Mouse (Mus musculus) hindbrain, embryonic 11.5 days (tissue): ENCODE measurements at regions not wholly inside any gene's neighbourhood (a gene's known extent, or its start where the extent isn't known, plus 50 kb on each side); places are given as distances from the start of the nearest gene placed in this dataset.

Source experiments
- ATAC-seq: fragments of 200-750 bp; cut with Nextera tagmentation; 2 replicates; pipeline ENCODE4 v1.8.0; 2017; ENCODE audit warnings: mild to moderate bottlenecking, moderate TSS enrichment, moderate library complexity; ENCODE audit not compliant: low FRiP score
- DNase-seq: peaks from one replicate; pipeline ENCODE4 v3.0.0-alpha.2; 2015; ENCODE audit warnings: low spot score
- H3K27ac ChIP-seq: fragments of 300-500 bp; sonication (generic); 2 replicates; pipeline ENCODE4 v1.5.1; 2014; ENCODE audit warnings: mild to moderate bottlenecking, low read depth, low read length
- H3K27me3 ChIP-seq: fragments of 300-500 bp; sonication (generic); 2 replicates; pipeline ENCODE4 v1.6.1; 2014; ENCODE audit warnings: mild to moderate bottlenecking, low read length, moderate library complexity, mixed read lengths; ENCODE audit not compliant: control insufficient read depth, insufficient read depth
- H3K36me3 ChIP-seq: fragments of 300-500 bp; sonication (generic); 2 replicates; pipeline ENCODE4 v1.6.1; 2014; ENCODE audit warnings: mild to moderate bottlenecking, low read length, moderate library complexity, mixed read lengths; ENCODE audit not compliant: control insufficient read depth, insufficient read depth
- H3K4me1 ChIP-seq: fragments of 300-500 bp; sonication (generic); replicated peaks from 2 replicates; pipeline ENCODE4 v1.6.1; 2014; ENCODE audit warnings: low read length, mixed read lengths; ENCODE audit not compliant: control insufficient read depth, insufficient read depth
- H3K4me2 ChIP-seq: fragments of 300-500 bp; sonication (generic); replicated peaks from 2 replicates; pipeline ENCODE4 v1.6.1; 2014; ENCODE audit warnings: mild to moderate bottlenecking, low read depth, low read length
- H3K4me3 ChIP-seq: fragments of 300-500 bp; sonication (generic); 2 replicates; pipeline ENCODE4 v1.5.1; 2014; ENCODE audit warnings: low read depth, low read length
- H3K9ac ChIP-seq: fragments of 300-500 bp; sonication (generic); 2 replicates; pipeline ENCODE4 v1.6.1; 2014; ENCODE audit warnings: low read depth, low read length
- H3K9me3 ChIP-seq: fragments of 300-500 bp; sonication (generic); 2 replicates; pipeline ENCODE4 v1.6.1; 2016; ENCODE audit warnings: low read length; ENCODE audit not compliant: control insufficient read depth
- WGBS: fragments of 180-500 bp; shearing (Covaris S2); extraction: QIAGEN DNeasy Blood & Tissue Kit; methylation state at CpG from one replicate; pipeline ENCODE4 v1.1.7; 2014; 5-methylcytosine and 5-hydroxymethylcytosine counted together

GRCm38 (mm10) chr1:163512847-163513246 is 109.4 kb upstream of the Gorab start:
- Histone ChIP-seq H3K4me3 (no peak overlapping the region), H3K36me3 (no peaks in the 10 kb centered on the region), H3K4me1 (no peaks in the 10 kb centered on the region), H3K9me3 (no peaks in the 10 kb centered on the region), H3K27ac (no peak overlapping the region), H3K27me3 (no peaks in the 10 kb centered on the region), H3K9ac (no peak overlapping the region), H3K4me2 (no peak overlapping the region)
- ATAC-seq (no peak), DNase-seq (no peak)

- Histone ChIP-seq H3K9ac (no peak overlapping the region), H3K9me3 (no peaks in the 10 kb centered on the region), H3K36me3 (no peaks in the 10 kb centered on the region), H3K27ac (no peak overlapping the region), H3K4me3 (no peak overlapping the region), H3K27me3 (no peaks in the 10 kb centered on the region), H3K4me2 (no peak overlapping the region), H3K4me1 (no peaks in the 10 kb centered on the region)
- no peak for DNase-seq
- WGBS = 77% methylated on average over 1 of the region's 1 CpGs
- no peak for ATAC-seq
These were observed 108.5 kb upstream of the Gorab start for GRCm38 (mm10) chr1:163512008-163512407.

- 78% methylated on average over 7 of the region's 7 CpGs for WGBS
- no peak overlapping the region for H3K27ac ChIP-seq
- DNase-seq (no peak), ATAC-seq (no peak)
- no peaks in the 10 kb centered on the region for H3K4me1 ChIP-seq
- no peak overlapping the region for H3K9ac ChIP-seq
- H3K4me3 ChIP-seq = no peak overlapping the region
- H3K9me3 ChIP-seq = no peaks in the 10 kb centered on the region
- no peaks in the 10 kb centered on the region for H3K27me3 ChIP-seq
- H3K4me2 ChIP-seq = no peak overlapping the region
- H3K36me3 ChIP-seq = no peaks in the 10 kb centered on the region
These were observed 101.6 kb upstream of the Gorab start for GRCm38 (mm10) chr1:163505035-163505434.

- Histone ChIP-seq H3K27me3 (no peaks in the 10 kb centered on the region), H3K27ac (no peak overlapping the region), H3K4me2 (no peak overlapping the region), H3K4me1 (no peaks in the 10 kb centered on the region), H3K9ac (no peak overlapping the region), H3K4me3 (no peak overlapping the region), H3K9me3 (no peaks in the 10 kb centered on the region), H3K36me3 (no peaks in the 10 kb centered on the region)
- WGBS = 83% methylated on average over 1 of the region's 1 CpGs
- ATAC-seq (no peak), DNase-seq (no peak)
These were observed 99.1 kb upstream of the Gorab start for GRCm38 (mm10) chr1:163502557-163502956.

- DNase-seq = no peak
- Histone ChIP-seq H3K4me2 (no peak overlapping the region), H3K4me3 (no peak overlapping the region), H3K36me3 (no peaks in the 10 kb centered on the region), H3K9me3 (no peaks in the 10 kb centered on the region), H3K27me3 (no peaks in the 10 kb centered on the region), H3K4me1 (no peaks in the 10 kb centered on the region), H3K27ac (no peak overlapping the region), H3K9ac (no peak overlapping the region)
- ATAC-seq = no peak
- WGBS = 92% methylated on average over 5 of the region's 5 CpGs
These were observed 95.0 kb upstream of the Gorab start for GRCm38 (mm10) chr1:163498398-163498958.

- no peaks in the 10 kb centered on the region for H3K36me3 ChIP-seq
- H3K9ac ChIP-seq = no peak overlapping the region
- no peaks in the 10 kb centered on the region for H3K27me3 ChIP-seq
- no peak for DNase-seq
- H3K4me2 ChIP-seq = no peak overlapping the region
- H3K9me3 ChIP-seq = no peaks in the 10 kb centered on the region
- no peak for ATAC-seq
- no peaks in the 10 kb centered on the region for H3K4me1 ChIP-seq
- WGBS = 84% methylated on average over 1 of the region's 1 CpGs
- H3K27ac ChIP-seq = no peak overlapping the region
- H3K4me3 ChIP-seq = no peak overlapping the region
These were observed 92.9 kb upstream of the Gorab start for GRCm38 (mm10) chr1:163496416-163496815.

- ATAC-seq = no peak
- no peak overlapping the region for H3K9ac ChIP-seq
These were observed 85.1 kb upstream of the Gorab start for GRCm38 (mm10) chr1:163488532-163488931.

GRCm38 (mm10) chr1:163488109-163488508 is 84.6 kb upstream of the Gorab start:
- WGBS = 78% methylated on average over 4 of the region's 4 CpGs
- H3K4me3 ChIP-seq = no peak overlapping the region
- H3K27ac ChIP-seq = no peak overlapping the region
- H3K9ac ChIP-seq = no peak overlapping the region
- H3K36me3 ChIP-seq = no peaks in the 10 kb centered on the region
- DNase-seq = no peak
- H3K4me1 ChIP-seq = no peaks in the 10 kb centered on the region
- H3K9me3 ChIP-seq = no peaks in the 10 kb centered on the region
- no peak for ATAC-seq
- H3K4me2 ChIP-seq = no peak overlapping the region
- H3K27me3 ChIP-seq = no peaks in the 10 kb centered on the region

More at GRCm38 (mm10) chr1:163488532-163488931, 85.1 kb upstream of the Gorab start:
- no peak overlapping the region for H3K4me2 ChIP-seq
- H3K4me1 ChIP-seq = no peaks in the 10 kb centered on the region
- H3K27ac ChIP-seq = no peak overlapping the region
- 67% methylated on average over 6 of the region's 6 CpGs for WGBS
- H3K27me3 ChIP-seq = no peaks in the 10 kb centered on the region
- no peaks in the 10 kb centered on the region for H3K9me3 ChIP-seq
- no peak for DNase-seq
- no peaks in the 10 kb centered on the region for H3K36me3 ChIP-seq
- H3K4me3 ChIP-seq = no peak overlapping the region

GRCm38 (mm10) chr1:163483098-163483497 is 79.6 kb upstream of the Gorab start:
- DNase-seq (no peak), ATAC-seq (no peak)
- no peak overlapping the region for H3K4me3 ChIP-seq
- no peak overlapping the region for H3K27ac ChIP-seq
- H3K9ac ChIP-seq = no peak overlapping the region
- WGBS = 85% methylated on average over 3 of the region's 3 CpGs
- H3K4me2 ChIP-seq = no peak overlapping the region
- no peaks in the 10 kb centered on the region for H3K36me3 ChIP-seq
- no peaks in the 10 kb centered on the region for H3K27me3 ChIP-seq
- H3K4me1 ChIP-seq = no peaks in the 10 kb centered on the region
- no peaks in the 10 kb centered on the region for H3K9me3 ChIP-seq
